Mouse (Mus musculus) neural tube, embryonic 10.5 days (tissue): Measurements from ENCODE around the gene Dynlrb1.

Experiments
- DNase-seq: peaks from one replicate; pipeline ENCODE4 v3.0.0-alpha.2; 2017; ENCODE audit warnings: low spot score; ENCODE audit errors: extremely low spot score

Gene Dynlrb1

DNA sequence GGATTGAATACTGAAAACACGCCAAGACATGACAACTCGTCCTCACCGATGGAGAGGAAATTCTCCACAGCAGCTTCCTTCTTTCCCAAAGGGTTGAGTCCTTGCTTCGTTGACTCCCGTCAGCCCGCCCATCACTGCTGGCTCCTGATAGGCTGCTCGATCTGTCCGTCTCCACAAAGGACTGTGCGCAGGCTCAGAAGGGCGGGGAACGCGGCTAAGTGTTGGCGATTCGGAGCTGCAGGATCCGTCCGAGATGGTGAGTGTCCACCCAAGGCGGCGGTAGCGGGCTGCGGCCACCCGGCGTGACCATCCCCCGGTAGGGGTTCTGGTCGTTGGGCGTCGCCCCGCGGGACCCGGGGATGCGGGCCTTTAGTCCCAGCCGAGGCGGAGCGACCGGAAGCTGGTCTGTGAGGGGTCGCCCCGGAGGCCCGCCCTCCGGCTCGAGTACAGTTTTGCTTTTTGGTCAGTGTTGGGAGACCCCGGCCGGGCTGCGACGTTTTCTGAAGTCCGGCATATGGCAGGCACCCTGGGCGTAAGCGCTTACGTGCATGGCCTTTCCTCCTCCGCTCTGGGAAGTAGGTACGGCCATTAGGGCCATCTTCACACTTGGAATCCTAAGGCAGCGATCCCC lies at the start of gene Dynlrb1:
TSS of gene Dynlrb1 (plus strand) at position 172 of the 631 bp plus-strand sequence.
- DNase-seq = peak; percentile 98

DNA sequence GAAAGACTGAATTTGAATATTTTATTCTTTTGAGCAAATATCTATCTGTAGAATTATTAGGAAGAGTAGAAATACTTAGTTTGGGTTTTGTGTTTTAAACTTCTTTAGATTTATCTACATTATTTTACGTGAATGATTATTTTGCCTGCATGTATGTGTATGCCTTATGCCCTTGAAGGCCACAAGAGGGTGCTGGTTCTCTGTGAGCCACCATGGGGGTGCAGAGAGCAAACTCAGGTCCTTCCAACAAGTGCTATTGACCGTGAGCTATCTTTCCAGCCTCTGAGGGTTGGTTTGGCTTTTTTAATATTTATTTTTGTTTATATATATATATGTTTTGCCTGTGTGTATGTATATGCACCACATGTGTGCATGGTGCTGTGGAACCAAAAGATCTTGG lies 28.9 kb upstream of the Dynlrb1 start:
- no peak for DNase-seq

DNA sequence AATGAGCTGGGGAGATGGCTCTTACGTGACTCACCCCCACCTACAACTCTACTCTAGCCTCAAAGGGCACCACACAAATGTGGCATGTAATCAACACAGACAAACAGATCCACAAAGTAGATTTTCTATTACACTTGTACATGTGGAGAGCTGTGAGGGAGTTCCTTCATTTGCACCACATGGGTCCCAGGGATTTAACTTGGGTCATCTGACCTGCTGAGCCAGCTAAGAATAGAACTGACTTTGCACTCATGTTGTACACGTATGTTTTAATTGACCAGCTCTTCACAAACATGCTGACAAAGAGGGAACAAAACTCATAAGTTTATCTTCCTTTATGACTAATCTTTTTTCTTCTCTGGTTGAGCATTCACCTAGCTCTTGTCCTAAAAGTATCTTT lies 13.2 kb upstream of the Dynlrb1 start:
- DNase-seq = no peak

DNA sequence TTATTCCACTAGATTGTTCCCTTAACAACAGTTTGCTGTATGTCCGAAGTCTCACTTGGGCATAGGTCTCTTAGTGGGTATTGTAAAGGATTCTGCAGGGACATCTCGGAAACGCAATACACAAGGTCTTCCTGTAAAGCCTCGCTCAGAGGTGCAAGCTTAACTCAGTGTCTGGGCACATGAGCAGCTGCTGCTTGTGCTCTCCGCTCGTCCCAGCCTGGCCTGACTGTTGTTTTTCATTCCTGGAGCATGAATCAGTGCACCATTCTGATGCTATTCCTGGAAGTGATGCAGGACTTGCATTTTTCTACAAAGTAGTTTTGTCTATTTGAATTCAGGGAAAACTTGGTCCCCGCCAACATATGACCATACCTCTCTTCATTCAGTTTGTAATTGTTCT lies 11.6 kb upstream of the Dynlrb1 start:
- no peak for DNase-seq

DNA sequence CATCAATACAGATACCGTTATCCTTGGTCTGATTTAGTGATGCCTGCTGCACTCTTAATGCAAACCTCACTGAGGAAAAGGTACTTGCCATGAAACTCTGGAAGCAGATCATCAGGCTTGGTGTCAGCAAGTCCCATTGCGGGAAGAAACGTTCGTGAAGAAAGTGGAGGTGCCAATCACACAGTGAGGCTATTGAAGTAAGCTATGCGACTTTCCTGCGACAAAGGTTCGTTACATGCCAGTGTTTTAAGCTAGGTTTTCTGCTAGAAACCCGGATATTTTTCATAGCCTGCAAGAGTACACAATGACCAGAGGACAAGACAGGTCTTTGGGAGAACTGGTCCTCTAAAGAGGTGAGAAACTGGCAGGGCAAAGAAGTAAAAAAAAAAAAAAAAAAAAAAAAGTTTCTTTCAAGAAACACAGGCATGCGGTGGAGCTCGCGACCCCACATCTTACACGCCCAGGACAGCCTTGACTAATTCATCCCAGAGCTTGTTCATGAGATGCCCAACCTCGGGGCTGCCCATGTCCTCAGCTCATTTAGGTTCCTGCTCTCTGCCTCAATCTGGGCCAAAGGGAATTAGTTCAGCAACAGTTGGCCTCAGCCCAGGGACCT lies 479 bp upstream of the Dynlrb1 start:
- peak; percentile 34 for DNase-seq

DNA sequence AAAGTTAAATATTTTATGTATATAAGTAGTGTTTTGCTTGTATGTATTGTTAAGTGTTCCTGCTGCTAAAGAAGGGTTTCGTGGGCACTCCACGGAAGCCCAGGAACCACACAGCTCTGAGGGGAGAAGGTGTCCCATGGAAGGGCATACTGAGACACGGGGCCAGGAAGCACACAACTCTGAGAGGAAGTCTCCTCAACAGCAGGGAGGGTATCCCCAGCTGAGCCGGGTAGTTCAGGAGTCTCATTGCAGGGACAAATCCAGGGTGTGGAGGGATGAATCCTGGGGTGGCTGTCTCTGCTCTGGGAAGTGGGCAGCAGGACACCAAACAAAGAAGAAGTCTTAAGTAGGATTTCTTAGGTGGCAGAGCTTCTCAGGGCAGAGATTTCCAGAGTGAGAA lies 943 bp downstream of the Dynlrb1 start:
- peak; percentile 14 for DNase-seq

DNA sequence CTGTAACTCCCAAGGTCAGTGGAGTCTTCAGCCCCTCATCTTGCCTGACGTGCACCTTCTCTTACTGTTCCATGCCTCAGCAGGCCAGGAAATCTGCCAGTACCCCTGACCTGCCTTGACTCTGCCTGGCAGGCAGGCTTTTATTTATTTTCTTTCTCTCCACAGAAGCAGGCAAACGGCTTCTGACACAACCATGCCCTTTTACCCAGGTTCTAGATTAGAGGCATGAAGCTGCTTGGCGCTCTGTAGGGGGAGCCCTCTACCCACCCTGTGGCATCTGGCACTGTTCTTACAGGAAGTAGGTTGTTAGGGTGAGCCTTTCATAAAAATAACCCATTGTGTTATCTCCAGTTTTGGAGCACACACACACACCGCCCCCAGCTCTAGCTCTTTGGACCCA lies 4.6 kb downstream of the Dynlrb1 start:
- no peak for DNase-seq

DNA sequence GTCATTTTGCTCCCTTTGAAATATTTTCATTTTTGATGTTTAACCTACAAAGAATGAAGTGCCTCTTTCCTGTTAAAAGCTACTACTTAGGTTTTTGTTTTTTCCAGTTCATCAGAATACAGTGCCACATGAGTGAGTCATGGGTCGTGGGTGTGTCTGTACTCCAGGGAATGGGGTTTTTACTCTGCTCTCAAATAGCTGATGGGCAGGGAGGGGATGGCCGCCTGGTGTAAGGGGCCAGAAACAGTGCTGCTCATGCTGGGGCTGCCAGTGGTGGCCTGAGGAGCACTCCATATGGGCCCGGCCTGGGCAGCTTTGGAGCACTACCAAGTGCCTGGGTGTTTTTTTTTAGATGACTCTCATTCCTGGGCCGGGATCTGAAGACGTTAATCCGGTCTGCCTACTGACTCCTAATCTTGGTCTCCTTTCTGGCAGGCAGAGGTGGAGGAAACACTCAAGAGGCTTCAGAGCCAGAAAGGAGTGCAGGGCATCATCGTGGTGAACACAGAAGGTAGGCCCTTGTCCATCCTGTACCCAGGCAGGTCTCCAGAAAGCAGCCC lies 6.0 kb downstream of the Dynlrb1 start:
- DNase-seq = no peak

DNA sequence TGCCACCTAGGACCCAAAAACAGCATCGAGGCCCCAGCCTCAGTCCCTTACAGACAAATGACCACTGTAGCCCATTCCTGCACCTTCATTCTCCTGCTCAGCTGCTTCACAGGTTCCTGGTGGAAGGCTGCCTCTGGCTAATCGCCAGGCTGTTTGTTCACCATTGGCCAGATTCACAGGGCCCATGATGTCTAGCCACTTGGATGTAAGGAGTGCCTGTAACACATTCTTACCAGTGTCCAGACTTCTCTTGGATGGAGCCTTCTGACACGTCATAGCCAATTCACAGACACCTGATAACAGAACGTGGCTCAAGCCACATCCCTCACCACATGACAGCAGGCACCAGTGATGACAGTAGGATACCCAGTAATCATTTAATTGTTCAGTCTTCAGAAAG lies 9.9 kb downstream of the Dynlrb1 start:
- DNase-seq = no peak

DNA sequence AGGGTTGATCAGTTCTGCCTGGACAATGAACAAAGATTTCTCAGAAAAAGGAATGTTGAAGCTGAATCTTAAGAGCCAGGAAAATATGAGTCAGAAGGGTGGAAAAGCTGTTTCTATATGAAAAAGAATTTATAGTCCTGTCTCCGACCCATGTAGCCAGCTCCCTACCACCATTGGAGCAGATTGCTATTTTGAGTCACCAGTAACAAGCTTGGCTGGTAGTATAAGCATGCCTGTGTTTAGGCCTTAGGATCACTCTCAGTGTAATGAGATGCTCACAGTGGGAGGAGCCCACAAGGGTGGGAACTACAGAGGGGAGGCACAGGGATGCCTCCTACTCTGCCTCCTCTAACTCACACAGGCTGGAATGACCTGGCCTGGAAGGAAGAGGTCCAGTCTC lies 11.9 kb downstream of the Dynlrb1 start:
- no peak for DNase-seq

DNA sequence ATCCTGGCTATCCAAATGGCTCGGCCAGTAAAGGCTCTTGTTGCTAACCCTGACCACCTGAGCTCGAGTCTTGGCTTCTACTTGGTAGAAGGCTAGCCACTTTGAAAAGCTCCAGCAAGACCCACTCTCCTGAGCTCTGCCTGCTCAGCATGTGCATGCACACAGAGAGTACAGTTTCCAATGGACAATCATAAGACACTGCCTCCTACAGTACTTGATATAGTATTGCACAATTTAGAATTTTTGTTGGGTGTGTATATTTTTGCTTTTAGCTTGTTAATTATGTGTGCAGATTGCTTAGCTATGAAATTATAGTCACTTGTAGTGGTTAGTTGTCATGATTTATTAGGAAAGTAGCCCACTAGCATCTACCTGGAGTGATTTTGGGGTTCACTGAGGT lies 12.4 kb downstream of the Dynlrb1 start:
- DNase-seq = no peak

DNA sequence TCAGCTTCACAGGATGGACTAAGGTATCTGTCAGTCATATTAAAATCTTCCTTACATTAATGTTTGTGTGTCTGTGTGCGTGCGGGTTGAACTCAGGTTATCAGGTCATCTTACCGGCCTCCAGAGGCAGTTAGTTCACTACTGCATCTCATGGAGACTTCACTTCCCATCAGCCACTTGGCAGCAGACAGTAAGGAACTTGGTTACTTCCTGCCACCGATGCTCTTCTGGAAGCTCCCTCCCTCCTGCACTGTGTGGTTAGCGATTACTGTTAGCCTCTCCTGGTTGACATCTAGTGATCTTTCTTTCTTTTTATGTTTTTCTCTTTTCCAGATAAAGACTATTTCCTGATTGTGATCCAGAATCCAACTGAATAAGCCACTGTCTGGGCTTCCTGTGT lies 13.3 kb downstream of the Dynlrb1 start:
- DNase-seq = no peak

DNA sequence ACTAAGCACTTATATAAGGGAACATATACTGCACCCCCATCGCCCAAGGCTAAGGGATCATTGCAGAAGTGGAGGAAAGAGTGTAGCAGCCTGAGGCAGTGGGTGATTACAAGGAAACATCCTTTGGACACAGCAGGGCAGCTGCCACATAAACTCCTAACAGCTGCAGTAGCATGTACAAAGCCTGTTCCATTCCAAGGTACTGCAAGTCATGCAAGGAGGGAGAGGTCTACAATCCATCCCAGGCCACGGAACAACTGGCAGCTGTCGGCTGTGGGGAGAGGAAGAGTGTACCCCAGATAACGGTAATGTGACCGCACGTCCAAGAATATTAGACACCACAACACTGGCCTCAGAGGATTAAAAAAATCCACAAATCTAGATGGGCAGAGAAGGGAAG lies 29.2 kb downstream of the Dynlrb1 start:
- DNase-seq = no peak

DNA sequence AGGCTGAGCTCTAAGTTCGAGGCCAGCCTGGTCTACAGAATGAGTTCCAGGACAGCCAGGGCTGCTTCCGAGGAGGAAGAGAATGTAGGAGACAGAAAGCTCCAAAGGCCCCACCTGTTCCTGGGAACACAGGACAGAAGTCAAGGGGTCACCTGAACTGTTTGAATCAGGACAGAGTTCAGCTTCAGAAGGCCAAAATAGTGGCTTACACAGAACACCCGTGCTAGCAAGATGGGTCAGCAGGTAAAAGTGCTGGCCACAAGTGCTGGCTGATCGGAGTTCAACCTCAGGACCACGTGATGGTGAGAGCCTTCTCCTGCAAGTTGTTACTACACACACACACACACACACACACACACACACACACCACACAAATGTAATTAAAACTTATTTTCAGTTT lies 30.6 kb downstream of the Dynlrb1 start:
- no peak for DNase-seq

DNA sequence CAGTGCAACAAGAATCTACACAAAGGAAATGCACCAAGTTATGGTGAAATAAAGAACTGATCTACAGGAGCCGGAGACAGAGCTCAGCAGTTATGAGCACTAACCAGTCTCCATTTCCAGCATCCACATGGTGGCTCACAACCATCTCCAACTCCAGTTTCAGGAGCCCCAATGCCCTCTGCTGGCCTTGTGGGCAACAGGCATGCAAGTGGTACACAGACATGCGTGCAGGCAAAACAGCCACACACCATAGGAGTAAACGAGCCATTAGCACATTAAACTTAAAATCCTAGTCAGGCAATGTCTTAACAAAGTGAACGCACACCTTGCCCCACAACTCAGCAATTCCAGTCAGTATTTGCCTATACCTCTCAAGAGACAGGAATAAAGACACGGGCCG lies 35.6 kb downstream of the Dynlrb1 start:
- DNase-seq = no peak

DNA sequence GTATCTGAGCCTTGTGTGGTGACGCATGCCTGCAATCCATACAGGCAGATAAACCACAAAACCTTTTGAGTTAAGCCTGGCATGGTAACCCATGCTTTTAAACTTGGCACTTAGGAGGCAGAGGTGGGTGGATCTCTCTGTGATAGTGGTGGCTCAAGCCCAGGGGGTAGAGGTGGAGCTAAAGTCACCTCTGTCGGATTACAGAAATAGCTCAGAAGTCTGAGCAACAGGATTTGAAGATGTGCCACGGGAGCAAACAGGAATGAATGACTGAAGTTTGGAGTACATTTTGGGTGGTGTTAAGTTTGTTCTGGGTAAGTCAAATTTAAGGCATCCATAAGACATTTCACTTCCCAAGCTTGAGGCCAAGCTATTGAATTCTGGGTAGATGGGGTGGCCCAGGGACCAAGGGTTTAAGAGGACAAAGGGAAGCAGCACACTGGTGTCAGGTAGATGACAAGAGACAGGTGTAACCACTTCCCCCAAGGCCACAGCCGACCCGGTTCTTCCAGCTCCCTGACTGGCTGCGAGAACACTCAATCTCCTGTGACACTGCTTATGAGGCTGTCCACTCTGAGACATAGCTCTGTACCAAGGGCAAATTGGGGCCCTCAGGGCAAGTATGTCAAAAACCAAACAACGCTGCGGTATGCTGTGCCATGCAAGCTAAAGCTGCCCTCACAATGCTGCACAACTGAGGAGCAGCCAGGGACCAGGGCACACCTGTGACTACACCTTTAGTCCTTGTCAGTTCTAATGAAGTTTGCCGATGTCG lies 36.2 kb downstream of the Dynlrb1 start:
- DNase-seq = no peak

DNA sequence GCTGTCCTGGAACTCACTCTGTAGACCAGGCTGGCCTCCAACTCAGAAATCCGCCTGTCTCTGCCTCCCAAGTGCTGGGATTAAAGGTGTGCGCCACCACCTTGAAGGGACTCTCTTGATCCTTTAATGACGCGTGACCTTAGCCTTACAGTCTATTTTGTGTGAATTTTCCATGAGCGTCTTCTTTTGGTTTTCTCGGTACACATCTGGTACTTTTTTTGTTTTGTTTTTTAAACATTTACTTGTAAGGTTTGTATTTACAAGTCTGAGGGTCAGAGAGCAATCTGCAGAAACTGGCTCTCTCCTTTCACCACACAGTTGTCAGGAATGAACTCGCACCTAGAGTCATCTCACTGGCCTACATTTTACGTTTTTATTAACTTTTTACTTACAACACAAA lies 37.3 kb downstream of the Dynlrb1 start:
- no peak for DNase-seq

DNA sequence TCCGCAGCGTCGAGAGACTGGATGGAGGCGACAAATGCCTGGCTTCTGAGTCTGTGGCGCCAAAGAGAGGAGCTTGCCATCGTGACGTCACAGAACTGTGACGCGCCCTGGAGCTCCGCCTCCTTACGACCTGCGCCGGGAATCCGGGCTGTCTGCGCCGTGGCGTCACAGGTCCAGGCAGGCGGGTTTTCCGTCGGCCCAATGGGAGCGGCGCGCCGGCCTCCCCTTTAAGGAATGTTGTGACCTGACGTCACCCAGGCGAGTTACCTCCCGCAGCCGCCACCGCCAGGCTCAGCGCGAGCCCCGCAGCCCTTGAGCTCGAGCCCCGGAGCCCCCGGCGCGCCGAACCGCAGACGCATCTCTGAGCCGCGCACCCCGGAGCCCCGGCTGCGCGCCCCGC lies 39.9 kb downstream of the Dynlrb1 start, which contains the start of gene Map1lc3a:
TSS of gene Map1lc3a (plus strand) at position 103 of the 400 bp plus-strand sequence.
- peak; percentile 95 for DNase-seq

DNA sequence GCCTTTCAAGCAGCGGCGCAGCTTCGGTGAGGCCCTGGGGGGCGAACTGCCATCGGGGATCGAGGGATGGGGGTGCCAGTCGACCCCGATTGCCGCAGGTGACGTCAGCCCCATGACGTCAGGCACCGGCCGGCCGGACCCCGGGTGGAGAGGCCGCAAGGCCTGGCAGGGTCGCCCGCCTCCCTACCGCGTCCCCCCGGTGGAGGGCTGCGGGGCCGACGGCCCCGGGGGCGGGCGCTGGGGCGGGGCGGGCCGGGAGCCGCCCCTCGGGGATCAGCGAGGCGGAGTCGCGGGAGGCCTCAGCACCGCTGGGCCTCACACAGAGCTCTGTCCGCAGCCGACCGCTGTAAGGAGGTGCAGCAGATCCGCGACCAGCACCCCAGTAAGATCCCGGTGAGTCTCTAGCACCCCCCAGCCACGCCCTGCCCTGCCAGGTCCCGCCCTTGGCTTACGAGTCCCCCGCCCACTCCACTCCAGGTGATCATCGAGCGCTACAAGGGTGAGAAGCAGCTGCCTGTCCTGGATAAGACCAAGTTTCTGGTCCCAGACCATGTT lies 40.4 kb downstream of the Dynlrb1 start:
- no peak for DNase-seq

DNA sequence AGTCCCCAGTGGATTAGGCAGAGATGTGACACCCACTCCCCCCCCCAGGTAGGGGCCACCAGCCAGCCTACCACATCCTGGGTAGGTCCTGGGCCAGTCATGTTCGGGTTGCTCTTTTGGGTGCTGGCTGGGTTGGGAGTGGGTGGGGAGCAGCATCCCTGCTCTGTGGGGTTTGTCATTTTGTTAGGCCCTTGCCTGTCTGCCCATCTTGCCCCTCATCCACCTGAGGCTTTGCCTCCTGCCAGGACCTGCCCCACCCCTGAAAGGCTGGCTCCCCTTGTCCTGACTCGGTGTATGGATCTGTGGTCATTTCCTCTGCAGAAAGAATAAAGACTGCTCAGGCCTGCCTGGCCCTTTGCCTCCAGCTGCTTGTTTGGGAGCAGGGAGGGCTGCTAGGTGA lies 41.4 kb downstream of the Dynlrb1 start:
- DNase-seq = no peak

DNA sequence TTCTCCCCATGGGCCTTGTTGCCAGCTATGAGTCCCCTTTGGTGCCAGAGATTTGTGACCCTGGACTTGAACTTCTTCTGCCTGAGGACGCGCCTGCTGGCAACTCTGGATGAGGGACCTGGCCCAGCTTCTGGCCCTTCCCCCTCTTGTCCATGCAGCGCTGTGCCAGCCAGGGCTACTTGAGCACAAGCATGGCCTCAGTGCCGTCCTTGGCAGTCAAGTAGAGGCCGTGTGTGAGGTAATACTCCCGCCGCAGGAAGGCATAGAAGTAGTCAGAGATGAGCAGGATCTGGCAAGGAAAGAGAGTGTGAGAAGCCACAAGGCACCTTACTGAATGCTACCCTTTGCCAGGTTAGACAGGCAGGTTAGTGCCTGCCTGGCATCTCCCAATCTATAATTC lies 42.0 kb downstream of the Dynlrb1 start:
- no peak for DNase-seq

DNA sequence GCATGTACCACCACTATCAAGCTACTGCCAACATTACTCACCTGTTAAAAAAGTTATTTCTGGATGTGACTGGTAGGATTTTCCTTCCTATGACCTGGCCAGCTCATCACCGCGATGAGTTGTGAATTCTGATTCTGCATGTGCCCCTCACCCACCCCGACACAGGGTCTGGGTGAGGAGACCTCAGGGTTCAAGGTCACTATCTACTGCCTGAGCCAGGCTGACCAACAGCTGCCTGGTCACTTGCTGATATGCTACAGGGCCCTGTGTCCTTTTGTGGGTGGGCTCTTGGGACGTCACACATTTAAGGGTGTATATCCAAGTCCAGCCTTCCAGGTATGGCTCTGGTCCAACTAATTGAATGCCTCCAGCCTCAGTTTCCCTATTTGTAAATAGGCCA lies 42.8 kb downstream of the Dynlrb1 start:
- no peak for DNase-seq
